Mouse (Mus musculus) liver, embryonic 14.5 days (tissue): ENCODE results near the gene Ostf1. TPM values are rescaled to one million over a fixed set of nuclear protein-coding genes. Genes with fewer than 3 reads are reported as not detected.

Source experiments
- ATAC-seq: fragments of 200-750 bp; cut with Nextera tagmentation; 2 replicates; pipeline ENCODE4 v1.8.0; 2017; ENCODE audit warnings: moderate number of reproducible peaks, mild to moderate bottlenecking, moderate library complexity; ENCODE audit not compliant: insufficient read depth
- DNase-seq, 3 experiments: peaks; one replicate each; pipeline ENCODE4 v3.0.0-alpha.2; 2012 to 2013; ENCODE audit warnings: low read depth in 3 of 3, low spot score in 3 of 3
- H3K27ac ChIP-seq: fragments of 300-500 bp; sonication (generic); 2 replicates; pipeline ENCODE4 v1.5.1; 2014; ENCODE audit warnings: moderate library complexity, mild to moderate bottlenecking, control low read depth, inconsistent platforms
- H3K27me3 ChIP-seq: fragments of 300-500 bp; sonication (generic); 2 replicates; pipeline ENCODE4 v1.6.1; 2014; ENCODE audit warnings: mild to moderate bottlenecking, low read length, moderate library complexity; ENCODE audit not compliant: control insufficient read depth, insufficient read depth
- H3K36me3 ChIP-seq: fragments of 300-500 bp; sonication (generic); replicated peaks from 2 replicates; pipeline ENCODE4 v1.6.1; 2014; ENCODE audit warnings: low read depth; ENCODE audit not compliant: control insufficient read depth, insufficient read depth
- H3K4me1 ChIP-seq, 2 experiments: fragments of 200-500 bp in 1 of 2; fragments of 300-500 bp in 1 of 2; sonication (generic) in 1 of 2; replicated peaks; 2 replicates each; pipeline ENCODE4 v1.6.1; 2012 to 2014; ENCODE audit warnings: antibody characterized with exemption in 1 of 2, inconsistent platforms in 1 of 2, low read length in 1 of 2; ENCODE audit not compliant: control insufficient read depth in 2 of 2, insufficient read depth in 2 of 2
- H3K4me2 ChIP-seq: fragments of 300-500 bp; sonication (generic); 2 replicates; pipeline ENCODE4 v1.6.1; 2014; ENCODE audit warnings: low read depth, mild to moderate bottlenecking, control low read depth, moderate library complexity
- H3K4me3 ChIP-seq, 2 experiments: fragments of 200-500 bp in 1 of 2; fragments of 300-500 bp in 1 of 2; sonication (generic) in 1 of 2; 2 replicates each; pipeline ENCODE4 v1.5.1; 2012 to 2014; ENCODE audit warnings: low read depth in 2 of 2, low read length in 2 of 2, mild to moderate bottlenecking in 2 of 2, control low read depth in 1 of 2, inconsistent platforms in 1 of 2, moderate library complexity in 1 of 2; ENCODE audit not compliant: insufficient read depth in 1 of 2
- H3K9ac ChIP-seq: fragments of 300-500 bp; sonication (generic); replicated peaks from 2 replicates; pipeline ENCODE4 v1.6.1; 2014; ENCODE audit warnings: mild to moderate bottlenecking, control low read depth, moderate library complexity
- H3K9me3 ChIP-seq: fragments of 300-500 bp; sonication (generic); 2 replicates; pipeline ENCODE4 v1.6.1; 2016; ENCODE audit warnings: low read length, mixed read lengths; ENCODE audit not compliant: control insufficient read depth
- CTCF ChIP-seq: IDR thresholded peaks from 2 replicates; pipeline ENCODE4 v1.5.1; 2016; ENCODE audit warnings: antibody characterized with exemption, low read depth, control low read depth
- EP300 ChIP-seq: IDR thresholded peaks from 2 replicates; pipeline ENCODE4 v1.6.1; 2016; ENCODE audit warnings: antibody characterized with exemption, low read depth
- WGBS: fragments of 180-500 bp; shearing (Covaris S2); extraction: QIAGEN DNeasy Blood & Tissue Kit; methylation state at CpG from one replicate; pipeline ENCODE4 v1.1.7; 2014; ENCODE audit not compliant: insufficient replicate concordance; 5-methylcytosine and 5-hydroxymethylcytosine counted together
- polyA plus RNA-seq, 2 experiments: library from polyadenylated mRNA; depleted of rRNA in 1 of 2; stranded (reverse) in 1 of 2; unstranded in 1 of 2; fragments of >200 nt; fragmentation: Nextera tagmentation in 1 of 2; extraction: Ambion mirVana in 1 of 2; gene quantifications; 2 replicates each; pipeline versions ENCODE4 v1.2.1 to v1.2.3; 2012 to 2014

Gene Ostf1
- polyA plus RNA-seq, 2 experiments = 29.8 to 56.9 TPM

- 85% methylated on average over 7 of the region's 7 CpGs for WGBS
- TF ChIP-seq CTCF (no peak), EP300 (no peak)
- peaks cover 14 to 20% of the 10 kb centered on the region in 2 experiments for H3K4me1 ChIP-seq
These were observed 37.9 kb upstream of the Ostf1 start for GRCm38 (mm10) chr19:18669551-18669950.

GRCm38 (mm10) chr19:18666966-18667365, 35.3 kb upstream of the Ostf1 start:
- no peak overlapping the region for H3K27ac ChIP-seq
- peaks cover 3 to 10% of the 10 kb centered on the region in 2 experiments for H3K4me1 ChIP-seq
- H3K4me3 ChIP-seq = no peak overlapping the region
- H3K9me3 ChIP-seq = no peaks in the 10 kb centered on the region
- no peak overlapping the region for H3K4me2 ChIP-seq
- DNase-seq (no peak), ATAC-seq (no peak)
- no peak overlapping the region for H3K9ac ChIP-seq
- no peaks in the 10 kb centered on the region for H3K27me3 ChIP-seq
- WGBS = 77% methylated on average over 7 of the region's 7 CpGs
- H3K36me3 ChIP-seq = no peaks in the 10 kb centered on the region
- TF ChIP-seq EP300 (no peak), CTCF (no peak)

More at GRCm38 (mm10) chr19:18669551-18669950, 37.9 kb upstream of the Ostf1 start:
- no peak overlapping the region for H3K4me3 ChIP-seq
- no peak for DNase-seq
- H3K27me3 ChIP-seq = no peaks in the 10 kb centered on the region
- no peak overlapping the region for H3K9ac ChIP-seq
- no peak for ATAC-seq
- no peak overlapping the region for H3K4me2 ChIP-seq
- H3K27ac ChIP-seq = no peak overlapping the region
- H3K36me3 ChIP-seq = no peaks in the 10 kb centered on the region
- no peaks in the 10 kb centered on the region for H3K9me3 ChIP-seq

- peaks cover 6 to 7% of the 10 kb centered on the region in 2 experiments for H3K4me1 ChIP-seq
- no peaks in the 10 kb centered on the region for H3K27me3 ChIP-seq
- H3K4me3 ChIP-seq = no peak overlapping the region
- H3K4me2 ChIP-seq = no peak overlapping the region
- ATAC-seq = no peak
- WGBS = 32% methylated on average over 2 of the region's 2 CpGs
- TF ChIP-seq EP300 (no peak), CTCF (0 out of 2 replicates have a peak, but pooled peaks have one; percentile 11)
- H3K27ac ChIP-seq = no peak overlapping the region
- DNase-seq = no peak
- no peak overlapping the region for H3K9ac ChIP-seq
- no peaks in the 10 kb centered on the region for H3K36me3 ChIP-seq
- H3K9me3 ChIP-seq = no peaks in the 10 kb centered on the region
These were observed 32.3 kb upstream of the Ostf1 start for GRCm38 (mm10) chr19:18663904-18664303.

GRCm38 (mm10) chr19:18661683-18662082, 30.1 kb upstream of the Ostf1 start:
- no peak for DNase-seq
- Histone ChIP-seq H3K9me3 (no peaks in the 10 kb centered on the region), H3K27me3 (no peaks in the 10 kb centered on the region), H3K9ac (no peak overlapping the region), H3K27ac (no peak overlapping the region), H3K4me1 (peaks cover 6 to 7% of the 10 kb centered on the region in 2 experiments), H3K4me2 (no peak overlapping the region), H3K36me3 (no peaks in the 10 kb centered on the region), H3K4me3 (no peak overlapping the region)
- 0 out of 2 replicates have a peak, but pooled peaks have one; percentile 51 for ATAC-seq
- 21% methylated on average over 1 of the region's 1 CpGs for WGBS
- TF ChIP-seq EP300 (no peak), CTCF (no peak)

GRCm38 (mm10) chr19:18660466-18660865, 28.8 kb upstream of the Ostf1 start:
- WGBS = 74% methylated on average over 3 of the region's 3 CpGs
- no peak overlapping the region for H3K27ac ChIP-seq
- ATAC-seq (no peak), DNase-seq (no peak)
- H3K9me3 ChIP-seq = no peaks in the 10 kb centered on the region
- no peak overlapping the region for H3K4me2 ChIP-seq
- no peaks in the 10 kb centered on the region for H3K27me3 ChIP-seq
- H3K36me3 ChIP-seq = no peaks in the 10 kb centered on the region
- H3K4me1 ChIP-seq = peaks cover 6 to 7% of the 10 kb centered on the region in 2 experiments
- H3K4me3 ChIP-seq = no peak overlapping the region
- no peak for TF ChIP-seq EP300
- no peak overlapping the region for H3K9ac ChIP-seq
